Mouse (Mus musculus) ES-E14 (cell line): ENCODE data around the gene Grid2. TPM values are rescaled to one million over a fixed set of nuclear protein-coding genes. Genes with fewer than 3 reads are reported as not detected.
A peak's percentile ranks its signal among the peaks of the same experiment; 100 is the strongest.

Source experiments
- DNase-seq: peaks from one replicate; pipeline ENCODE4 v3.0.0-alpha.2; 2013; ENCODE audit warnings: low read depth, low spot score
- H3K27ac ChIP-seq: 2 replicates; pipeline ENCODE4 v1.5.1; 2012; ENCODE audit warnings: low read depth, mild to moderate bottlenecking, low read length, moderate library complexity, mixed read lengths; ENCODE audit not compliant: poor library complexity, insufficient read depth, severe bottlenecking
- H3K36me3 ChIP-seq: 2 replicates; pipeline ENCODE4 v1.6.1; 2012; ENCODE audit warnings: mild to moderate bottlenecking, low read length, moderate library complexity, mixed read lengths; ENCODE audit not compliant: control insufficient read depth, poor library complexity, insufficient read depth, severe bottlenecking
- H3K4me1 ChIP-seq, 2 experiments: fragments of 150-350 bp in 1 of 2; sonication (generic) in 1 of 2; 2 replicates each; pipeline ENCODE4 v1.6.1; 2012; ENCODE audit warnings: low read length in 2 of 2, mild to moderate bottlenecking in 1 of 2, mixed read lengths in 1 of 2; ENCODE audit not compliant: control insufficient read depth in 2 of 2, insufficient read depth in 2 of 2, poor library complexity in 1 of 2
- H3K4me3 ChIP-seq, 2 experiments: fragments of 150-350 bp in 1 of 2; sonication (generic) in 1 of 2; 2 replicates each; pipeline ENCODE4 v1.5.1; 2012; ENCODE audit warnings: low read length in 2 of 2, low read depth in 1 of 2, mild to moderate bottlenecking in 1 of 2, mixed read lengths in 1 of 2; ENCODE audit not compliant: insufficient read depth in 1 of 2, poor library complexity in 1 of 2, severe bottlenecking in 1 of 2
- H3K9ac ChIP-seq: 2 replicates; pipeline ENCODE4 v1.6.1; 2012; ENCODE audit warnings: low read depth, mild to moderate bottlenecking, low read length, mixed read lengths; ENCODE audit not compliant: poor library complexity, insufficient read depth, severe bottlenecking
- H3K9me3 ChIP-seq: fragments of 150-350 bp; sonication (generic); 2 replicates; pipeline ENCODE4 v1.6.1; 2012; ENCODE audit warnings: low read depth, mild to moderate bottlenecking, low read length; ENCODE audit not compliant: control insufficient read depth, insufficient read depth
- CHD2 ChIP-seq: IDR thresholded peaks from 2 replicates; pipeline ENCODE4 v1.6.1; 2014; ENCODE audit warnings: mild to moderate bottlenecking, low read depth, low read length, inconsistent platforms
- HCFC1 ChIP-seq: IDR thresholded peaks from 2 replicates; pipeline ENCODE4 v1.6.1; 2012; ENCODE audit warnings: low read length, inconsistent platforms, borderline replicate concordance; ENCODE audit not compliant: insufficient read depth
- MAFK ChIP-seq: IDR thresholded peaks from 2 replicates; pipeline ENCODE4 v1.6.1; 2014; ENCODE audit warnings: mild to moderate bottlenecking, low read depth, low read length, inconsistent platforms; ENCODE audit not compliant: insufficient read depth
- ZC3H11A ChIP-seq: IDR thresholded peaks from 2 replicates; pipeline ENCODE4 v1.6.1; 2012; ENCODE audit warnings: low read depth, mild to moderate bottlenecking, inconsistent platforms, low read length, borderline replicate concordance
- ZNF384 ChIP-seq: IDR thresholded peaks from 2 replicates; pipeline ENCODE4 v1.6.1; 2012; ENCODE audit warnings: low read depth, low read length, inconsistent platforms
- in situ Hi-C, 2 experiments: fragments of 600-800 bp; cut with MboI; formaldehyde crosslinking; loops; one replicate each; pipeline ENCODE4 v1.15.1; 2025; ENCODE audit warnings: low sequenced_read_pairs in 2 of 2, inconsistent platforms in 1 of 2; ENCODE audit not compliant: unreplicated experiment in 2 of 2
- total RNA-seq: library from RNA; depleted of rRNA; stranded (reverse); fragments of 300-350 nt; gene quantifications from 2 replicates; pipeline ENCODE4 v1.2.3, GENCODE M21; 2012

Gene Grid2
- total RNA-seq, 1 experiment = 0.94 TPM

DNA sequence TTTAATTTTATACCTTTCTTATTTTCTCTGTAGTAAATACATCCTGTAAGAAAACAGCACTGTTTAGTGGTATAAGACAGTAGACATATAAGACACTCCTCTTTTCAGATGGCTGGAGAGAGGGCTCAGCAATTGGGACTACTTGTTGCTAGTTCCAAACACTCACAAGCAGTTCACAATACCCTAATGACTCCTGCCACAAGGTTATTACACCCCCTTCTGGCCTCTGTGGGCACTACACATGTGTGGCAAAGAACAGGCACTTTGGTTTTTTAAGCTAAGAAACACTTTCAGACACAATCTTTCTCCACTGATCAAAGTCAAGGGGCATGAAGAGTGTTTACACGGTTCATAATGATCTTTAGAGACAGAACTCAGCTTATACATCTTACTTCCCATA is 1352.3 kb downstream of the Grid2 start:
- in situ Hi-C loops = no loop called here
- Histone ChIP-seq H3K27ac (no peak overlapping the region), H3K4me3 (no peak overlapping the region), H3K9ac (no peak overlapping the region), H3K9me3 (no peaks in the 10 kb centered on the region), H3K36me3 (no peaks in the 10 kb centered on the region), H3K4me1 (no peaks in the 10 kb centered on the region)
- no peak for TF ChIP-seq MAFK
- no peak for TF ChIP-seq ZNF384
- TF ChIP-seq ZC3H11A = no peak
- no peak for TF ChIP-seq HCFC1
- peak; percentile 39 for DNase-seq

DNA sequence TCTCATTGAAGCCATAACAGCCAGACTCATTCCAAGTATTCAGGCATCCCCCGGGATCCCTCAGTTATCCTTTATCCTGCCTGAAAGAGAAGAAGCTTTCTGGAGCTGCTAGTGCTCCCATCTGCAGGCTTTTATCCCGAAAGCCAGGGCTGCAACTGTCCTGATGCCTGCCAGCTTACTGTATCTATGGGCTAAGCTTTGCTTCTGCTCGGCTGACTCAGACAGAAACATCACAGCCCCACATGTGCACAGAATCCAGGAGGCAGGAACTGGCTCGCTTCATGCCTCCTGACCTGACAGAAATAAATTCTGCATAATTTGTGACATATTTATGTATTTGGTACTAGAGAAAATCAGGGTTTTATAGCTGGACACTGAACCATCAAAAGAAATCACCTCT is 1361.2 kb downstream of the Grid2 start:
- in situ Hi-C loops = no loop called here
- Histone ChIP-seq H3K4me3 (no peak overlapping the region), H3K36me3 (no peaks in the 10 kb centered on the region), H3K27ac (no peak overlapping the region), H3K9ac (no peak overlapping the region), H3K4me1 (no peaks in the 10 kb centered on the region), H3K9me3 (no peaks in the 10 kb centered on the region)
- no peak for DNase-seq
- TF ChIP-seq ZNF384 (no peak), MAFK (no peak), CHD2 (no peak), HCFC1 (no peak)

GRCm38 (mm10) chr6:64617417-64618135 is 1361.9 kb downstream of the Grid2 start:
- Histone ChIP-seq H3K27ac (no peak overlapping the region), H3K9ac (no peak overlapping the region), H3K36me3 (no peaks in the 10 kb centered on the region), H3K9me3 (no peaks in the 10 kb centered on the region), H3K4me1 (no peaks in the 10 kb centered on the region), H3K4me3 (no peak overlapping the region)
- no peak for TF ChIP-seq ZC3H11A
- no peak for TF ChIP-seq HCFC1
- TF ChIP-seq CHD2 = no peak
- no peak for TF ChIP-seq ZNF384
- no peak for TF ChIP-seq MAFK
- in situ Hi-C loops = no loop called here
- no peak for DNase-seq

GRCm38 (mm10) chr6:64623404-64623803 is 1367.7 kb downstream of the Grid2 start:
- Histone ChIP-seq H3K9me3 (no peaks in the 10 kb centered on the region), H3K36me3 (no peaks in the 10 kb centered on the region), H3K4me3 (no peak overlapping the region), H3K4me1 (no peaks in the 10 kb centered on the region), H3K27ac (no peak overlapping the region), H3K9ac (no peak overlapping the region)
- TF ChIP-seq ZNF384 = no peak
- TF ChIP-seq MAFK = no peak
- no peak for TF ChIP-seq HCFC1
- TF ChIP-seq ZC3H11A = no peak
- TF ChIP-seq CHD2 = no peak
- DNase-seq = no peak
- in situ Hi-C loops = no loop called here

- H3K4me1 ChIP-seq = peaks cover 0 to 7% of the 10 kb centered on the region in 2 experiments; a peak in 2 of 4 replicates
- TF ChIP-seq HCFC1 (no peak), MAFK (no peak), ZNF384 (no peak)
- in situ Hi-C loops = no loop called here
Observed at GRCm38 (mm10) chr6:64647661-64648060, 1392.0 kb downstream of the Grid2 start.

More at GRCm38 (mm10) chr6:64647661-64648060, 1392.0 kb downstream of the Grid2 start:
- no peaks in the 10 kb centered on the region for H3K36me3 ChIP-seq
- no peak overlapping the region for H3K27ac ChIP-seq
- no peak overlapping the region for H3K4me3 ChIP-seq
- H3K9me3 ChIP-seq = no peaks in the 10 kb centered on the region
- DNase-seq = no peak
- H3K9ac ChIP-seq = no peak overlapping the region
